Mouse (Mus musculus): ENCODE measurements around the gene Ctns. TPM values are rescaled to one million over a fixed set of nuclear protein-coding genes. Genes with fewer than 3 reads are reported as not detected.

Gene Ctns
- polyA plus RNA-seq (2012; rRNA removed; ENCODE audit: low replicate concordance): 22.1 and 23.4 TPM in 2 replicates

GRCm38 (mm10) chr11:73198603-73199229 lies at the start of gene Ctns:
Gene Ctns (minus strand): TSS chr11:73199042.

DNA sequence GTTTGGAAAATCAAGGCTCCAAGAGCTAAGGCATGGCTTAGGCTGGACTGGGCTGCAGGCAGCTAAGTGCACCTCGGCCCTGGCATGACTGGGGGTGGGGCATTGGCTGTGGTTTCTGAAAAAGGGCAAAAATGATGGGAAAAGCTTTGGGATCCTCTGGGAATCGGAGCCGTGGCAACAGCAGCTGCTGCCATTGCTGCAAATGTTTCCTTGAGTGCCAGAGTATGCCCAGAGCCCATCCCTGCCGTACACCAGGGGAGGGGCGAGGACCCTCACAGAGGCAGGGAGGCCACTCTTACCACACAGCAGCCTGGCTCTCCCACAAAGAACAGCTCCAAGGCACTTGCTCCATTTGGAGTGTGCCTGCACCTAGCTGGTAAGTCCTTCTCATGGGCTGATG lies 35.1 kb upstream of the Ctns start, which contains the start of gene Trpv1:
Gene Trpv1, plus strand, starts transcription at position 301 of the 400 bp plus-strand sequence.

GRCm38 (mm10) chr11:73199230-73199712 lies 429 bp upstream of the Ctns start, which contains the start of gene Shpk:
Gene Shpk (plus strand): TSS chr11:73199460.

GRCm38 (mm10) chr11:73176608-73177508 lies 22.0 kb downstream of the Ctns start, which contains the start of the genes Emc6 and Tax1bp3:
Gene Emc6 (minus strand): TSS chr11:73177037.
Gene Tax1bp3 (plus strand): TSS chr11:73177083.

DNA sequence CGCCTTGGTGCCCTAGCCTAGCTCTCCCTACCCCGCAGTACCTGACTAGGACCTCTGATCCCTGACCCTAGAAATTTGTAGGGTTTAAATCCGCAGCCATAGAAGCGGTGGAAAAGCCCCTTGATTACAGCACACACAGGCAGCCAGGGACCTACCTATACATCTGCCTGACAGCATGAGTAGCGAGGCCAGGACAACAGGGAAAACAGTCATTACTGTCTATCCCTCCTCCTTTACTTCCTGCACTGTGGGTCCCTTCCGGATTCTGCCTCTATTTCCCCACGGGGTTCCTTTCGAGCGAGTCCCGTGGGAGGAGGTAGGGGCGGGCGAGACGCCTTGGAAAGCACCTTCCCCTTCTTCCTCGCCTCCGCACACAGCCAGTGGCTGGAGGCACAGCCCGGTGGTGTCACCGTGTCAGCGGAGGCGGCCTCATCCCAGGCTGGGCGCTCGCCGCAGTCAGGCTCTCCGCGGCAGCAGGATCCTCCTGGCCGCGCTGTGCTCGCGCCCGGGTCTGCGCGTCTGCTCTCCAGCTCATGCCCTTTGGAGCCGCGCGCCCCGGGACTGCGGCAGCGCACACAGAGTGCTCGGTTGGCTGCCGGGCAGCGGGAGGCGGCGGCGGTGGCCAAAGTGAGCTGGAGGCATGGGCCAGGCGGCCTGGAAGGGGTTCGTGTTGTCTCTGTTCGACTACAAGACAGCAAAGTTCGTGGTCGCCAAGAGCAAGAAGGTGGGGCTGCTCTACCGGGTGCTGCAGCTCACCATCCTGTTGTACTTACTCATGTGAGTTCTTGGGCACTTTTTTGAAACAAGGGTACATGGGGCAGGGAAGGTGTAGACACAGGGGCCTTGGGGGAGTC lies 38.7 kb downstream of the Ctns start, which contains the start of gene P2rx5:
Gene P2rx5, plus strand, starts transcription at position 465 of the 854 bp plus-strand sequence.

DNA sequence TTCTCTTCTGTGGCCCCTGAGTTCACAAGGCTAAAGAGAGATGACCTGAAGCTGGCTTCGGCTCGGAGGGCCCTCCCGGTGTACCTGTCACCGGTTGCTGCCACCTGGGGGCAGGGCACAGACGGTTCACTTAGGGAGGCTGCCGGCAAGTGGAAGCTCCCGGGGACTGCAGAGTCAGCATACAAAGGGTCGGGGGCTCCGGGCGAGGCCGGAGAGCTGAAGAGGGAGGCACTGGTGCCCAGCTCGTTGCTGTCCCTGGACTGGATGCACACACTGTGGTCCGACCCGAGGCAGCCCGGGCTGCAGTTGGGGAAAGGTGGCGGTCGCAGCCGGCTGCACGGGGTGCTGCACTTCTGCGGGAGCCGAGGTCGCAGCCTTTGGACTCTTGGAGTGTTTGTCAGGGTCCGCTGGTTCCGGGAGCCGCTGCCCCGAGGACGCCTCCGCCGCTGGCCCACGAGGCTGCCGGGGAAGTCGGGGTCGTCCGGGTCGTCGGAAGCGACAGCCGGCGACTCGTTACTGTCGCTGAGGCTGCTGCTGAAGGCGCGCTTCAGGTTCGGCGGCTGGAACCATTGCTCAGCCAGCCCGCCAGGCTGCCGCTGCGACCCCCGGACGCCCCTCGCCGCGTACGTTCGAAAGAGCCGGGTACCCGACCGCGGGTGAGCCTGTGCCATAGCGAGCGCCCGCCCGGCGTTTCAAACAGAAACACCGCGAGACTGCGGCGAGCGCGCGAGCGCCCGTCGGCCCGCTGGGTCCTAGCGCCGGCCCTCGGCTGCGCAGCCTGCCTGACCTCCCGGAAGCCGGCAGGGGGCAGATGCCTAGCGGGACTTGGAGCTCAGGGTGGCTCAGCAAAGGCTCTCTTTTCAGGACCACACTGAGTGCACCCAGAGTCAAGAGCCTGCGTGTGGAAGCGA lies 61.0 kb downstream of the Ctns start, which contains the start of gene Haspin:
Gene Haspin, minus strand, starts transcription at position 704 of the 911 bp plus-strand sequence.

Other genes with a start within 250 kb of the Ctns start
- 54.4 and 78.2 TPM in 2 replicates for gene Atp2a3, start 237.9 kb downstream of the Ctns start, polyA plus RNA-seq (2012; rRNA removed; ENCODE audit: low replicate concordance)
- 5.5 and 6.8 TPM in 2 replicates for gene P2rx1, start 199.9 kb downstream of the Ctns start, polyA plus RNA-seq (2012; rRNA removed; ENCODE audit: low replicate concordance)
- gene Camkk1, start 180.0 kb downstream of the Ctns start, polyA plus RNA-seq (2012; rRNA removed; ENCODE audit: low replicate concordance): 3.4 and 9.3 TPM in 2 replicates
- 2.3 and 4.2 TPM in 2 replicates for gene Ncbp3, start 151.3 kb downstream of the Ctns start, polyA plus RNA-seq (2012; rRNA removed; ENCODE audit: low replicate concordance)
- gene Itgae, start 108.5 kb downstream of the Ctns start, polyA plus RNA-seq (2012; rRNA removed; ENCODE audit: low replicate concordance): 2.6 and 2.8 TPM in 2 replicates
- 0.26 and 1.9 TPM in 2 replicates for gene Haspin, start 60.7 kb downstream of the Ctns start, polyA plus RNA-seq (2012; rRNA removed; ENCODE audit: low replicate concordance)
- gene P2rx5, start 38.6 kb downstream of the Ctns start, polyA plus RNA-seq (2012; rRNA removed; ENCODE audit: low replicate concordance): 5.5 and 9.3 TPM in 2 replicates
- 74.8 and 94.3 TPM in 2 replicates for gene Emc6, start 22.0 kb downstream of the Ctns start, polyA plus RNA-seq (2012; rRNA removed; ENCODE audit: low replicate concordance)
- 127 and 170 TPM in 2 replicates for gene Tax1bp3, start 22.0 kb downstream of the Ctns start, polyA plus RNA-seq (2012; rRNA removed; ENCODE audit: low replicate concordance)
- 9.3 and 15.2 TPM in 2 replicates for gene Shpk, start 418 bp upstream of the Ctns start, polyA plus RNA-seq (2012; rRNA removed; ENCODE audit: low replicate concordance)
- 2.9 and 6.3 TPM in 2 replicates for gene Trpv1, start 35.2 kb upstream of the Ctns start, polyA plus RNA-seq (2012; rRNA removed; ENCODE audit: low replicate concordance)
- gene Trpv3, start 68.3 kb upstream of the Ctns start, polyA plus RNA-seq (2012; rRNA removed; ENCODE audit: low replicate concordance): 0.21 and 0.26 TPM in 2 replicates
- 11.1 and 23.5 TPM in 2 replicates for gene Aspa, start 130.6 kb upstream of the Ctns start, polyA plus RNA-seq (2012; rRNA removed; ENCODE audit: low replicate concordance)
- 0.06 TPM in 1 of 2 replicates, not detected in the other for gene Gm49340, start 130.7 kb upstream of the Ctns start, polyA plus RNA-seq (2012; rRNA removed; ENCODE audit: low replicate concordance)
- gene Spata22, start 130.7 kb upstream of the Ctns start, polyA plus RNA-seq (2012; rRNA removed; ENCODE audit: low replicate concordance): 0.33 and 0.34 TPM in 2 replicates
- 0.46 and 0.77 TPM in 2 replicates for gene Olfr20, start 151.7 kb upstream of the Ctns start, polyA plus RNA-seq (2012; rRNA removed; ENCODE audit: low replicate concordance)
- gene Olfr376, start 172.2 kb upstream of the Ctns start, polyA plus RNA-seq (2012; rRNA removed; ENCODE audit: low replicate concordance): not detected in 2 replicates
- gene Olfr1, start 200.6 kb upstream of the Ctns start, polyA plus RNA-seq (2012; rRNA removed; ENCODE audit: low replicate concordance): not detected in 2 replicates
- not detected in 2 replicates for gene Olfr378, start 229.4 kb upstream of the Ctns start, polyA plus RNA-seq (2012; rRNA removed; ENCODE audit: low replicate concordance)

All from subcutaneous adipose tissue, adult 2 months (tissue).